Comparison of ENCODE assay signal across 8 mouse cellular contexts in genomic region chr1:93101571-93102061, GRCm38 (mm10). TPM values are rescaled to one million over a fixed set of nuclear protein-coding genes. Genes with fewer than 3 reads are reported as not detected.
DNase-seq lines count a peak whose midpoint lies in the region; ATAC-seq lines count a peak whose summit lies in the region.

Gene Kif1a (minus strand): TSS chr1:93101951.

- peak within 1 kb of the TSS; percentile 96 for H3K4me2 ChIP-seq in kidney, embryonic 15.5 days
- peak within 1 kb of the TSS; percentile 39; the same call in 1 of the 2 replicates for H3K4me2 ChIP-seq in liver, embryonic 16.5 days (ENCODE audit: low read depth, low read length)

- under 1% methylated on average over 39 of the region's 39 CpGs for WGBS in kidney, embryonic 15.5 days
- WGBS in liver, embryonic 16.5 days (ENCODE audit: insufficient replicate concordance), result 3% methylated on average over 39 of the region's 39 CpGs

- H3K36me3 ChIP-seq in kidney, embryonic 15.5 days, result no peaks in the 10 kb centered on the region
- H3K36me3 ChIP-seq in liver, embryonic 16.5 days (ENCODE audit: control insufficient read depth, insufficient read depth), result no peaks in the 10 kb centered on the region

- H3K4me1 ChIP-seq in kidney, embryonic 15.5 days, result peaks cover 22% of the 10 kb centered on the region
- no peaks in the 10 kb centered on the region for H3K4me1 ChIP-seq in liver, embryonic 16.5 days (ENCODE audit: control insufficient read depth, low read depth, low read length)

- peaks cover 62% of the 10 kb centered on the region for H3K27me3 ChIP-seq in kidney, embryonic 15.5 days
- H3K27me3 ChIP-seq in liver, embryonic 16.5 days (ENCODE audit: control insufficient read depth, insufficient read depth, low read depth, low read length), result peaks cover 44% of the 10 kb centered on the region

- peak within 1 kb of the TSS; percentile 54 for H3K4me3 ChIP-seq in kidney, embryonic 15.5 days (replicated peaks)
- peak within 1 kb of the TSS; percentile 29 for H3K4me3 ChIP-seq in liver, embryonic 16.5 days (ENCODE audit: low read depth, low read length)

- H3K9ac ChIP-seq in kidney, embryonic 15.5 days, result peak within 1 kb of the TSS; percentile 47
- no peak within 1 kb of the TSS for H3K9ac ChIP-seq in liver, embryonic 16.5 days (ENCODE audit: low read depth, low read length)

- peak; percentile 74 for ATAC-seq in kidney, embryonic 15.5 days (replicated peaks; ENCODE audit: low FRiP score)
- no peak for ATAC-seq in liver, embryonic 16.5 days (ENCODE audit: low read depth)

- no peak within 1 kb of the TSS for H3K27ac ChIP-seq in kidney, embryonic 15.5 days
- no peak within 1 kb of the TSS for H3K27ac ChIP-seq in liver, embryonic 16.5 days (ENCODE audit: low read length)

- H3K9me3 ChIP-seq in kidney, embryonic 15.5 days (replicated peaks), result no peaks in the 10 kb centered on the region
- H3K9me3 ChIP-seq in liver, embryonic 16.5 days (replicated peaks; ENCODE audit: control insufficient read depth, low read length), result no peaks in the 10 kb centered on the region

- DNase-seq in kidney, adult 18-20 months, result no peak
- peak; percentile 92 to 94 for DNase-seq in cerebellum, postnatal 25 days
- DNase-seq in frontal cortex, postnatal 36 days (ENCODE audit: low spot score in 2 of 2), result peak; percentile 92 to 94
- peak; percentile 95 to 96 for DNase-seq in layer of hippocampus, adult 18-20 months (ENCODE audit: low spot score in 2 of 2)
- DNase-seq in right cerebral cortex, postnatal 25 days, result peak; percentile 94
- DNase-seq in spleen, adult 12 weeks (ENCODE audit: low spot score), result no peak

RNA-seq across cellular contexts. Expression of gene Kif1a, which starts in this region (rescaled TPM):
- polyA plus RNA-seq in kidney, embryonic 15.5 days (2015; fragmentation: Nextera tagmentation; extraction: Ambion mirVana), result 7.0 and 10.0 TPM in 2 replicates
- 100 to 1,000 TPM; 637 to 653 TPM for total RNA-seq in layer of hippocampus, adult 18-20 months (2021)
- 0.19 and 0.20 TPM in 2 replicates for polyA plus RNA-seq in liver, embryonic 16.5 days (2015; fragmentation: Nextera tagmentation; extraction: Ambion mirVana)

Comparison
In these comparisons a context has a peak if more than half of its experiments do, and no peak if none do; other contexts are left out.
1. DNase-seq: peak in cerebellum, postnatal 25 days (2 of 2), frontal cortex, postnatal 36 days (2 of 2), layer of hippocampus, adult 18-20 months (2 of 2) and right cerebral cortex, postnatal 25 days (single experiment); none in kidney, adult 18-20 months (single experiment) and spleen, adult 12 weeks (single experiment).